Mouse (Mus musculus) CH12.LX (cell line): ENCODE measurements around the gene Pofut1.

Experiments used
- EP300 ChIP-seq: IDR thresholded peaks from 2 replicates; pipeline ENCODE4 v1.6.1; 2011; ENCODE audit warnings: low read length, improper control_type of control experiment
- NRF1 ChIP-seq: IDR thresholded peaks from 2 replicates; pipeline ENCODE4 v1.6.1; 2014; ENCODE audit warnings: low read depth, mild to moderate bottlenecking, inconsistent platforms, low read length, improper control_type of control experiment, moderate library complexity
- POLR2A ChIP-seq: IDR thresholded peaks from 2 replicates; pipeline ENCODE4 v1.6.1; 2011; ENCODE audit warnings: low read depth, mild to moderate bottlenecking, improper control_type of control experiment, low read length
- TBP ChIP-seq: conservative IDR thresholded peaks from 2 replicates; pipeline ENCODE4 v1.6.1; 2011; ENCODE audit warnings: low read depth, low read length, improper control_type of control experiment
- ZKSCAN1 ChIP-seq: IDR thresholded peaks from 2 replicates; pipeline ENCODE4 v1.6.1; 2012; ENCODE audit warnings: low read depth, inconsistent platforms, low read length, improper control_type of control experiment, borderline replicate concordance

- TF ChIP-seq POLR2A (no peak), NRF1 (no peak), ZKSCAN1 (no peak), EP300 (no peak), TBP (no peak)
Observed at GRCm38 (mm10) chr2:153287835-153288234, 46.5 kb downstream of the Pofut1 start.
